Mouse (Mus musculus) MEL (cell line): ENCODE data around the gene Gfra1.

Experiments used
- CTCF ChIP-seq, 3 experiments: IDR thresholded peaks in 2 of 3; conservative IDR thresholded peaks in 1 of 3; 2 replicates each; pipeline ENCODE4 v1.5.1; 2011 to 2012; ENCODE audit warnings: low read length in 3 of 3, low read depth in 2 of 3, mild to moderate bottlenecking in 2 of 3, improper control_type of control experiment in 1 of 3, inconsistent platforms in 1 of 3, mixed read lengths in 1 of 3, moderate library complexity in 1 of 3; ENCODE audit not compliant: control insufficient read depth in 1 of 3, insufficient read depth in 1 of 3, poor library complexity in 1 of 3, severe bottlenecking in 1 of 3
- KAT2A ChIP-seq: conservative IDR thresholded peaks from 2 replicates; pipeline ENCODE4 v1.6.1; 2012; ENCODE audit warnings: low read depth, low read length, improper control_type of control experiment, inconsistent platforms
- MEF2A ChIP-seq: IDR thresholded peaks from 2 replicates; pipeline ENCODE4 v1.6.1; 2014; ENCODE audit warnings: low read depth, mild to moderate bottlenecking, inconsistent platforms, low read length, improper control_type of control experiment; ENCODE audit not compliant: poor library complexity, insufficient replicate concordance, severe bottlenecking; ENCODE audit errors: extremely low read depth
- MYC ChIP-seq: IDR thresholded peaks from 2 replicates; pipeline ENCODE4 v1.6.1; 2011; ENCODE audit warnings: low read depth, mild to moderate bottlenecking, low read length, improper control_type of control experiment, moderate library complexity
- POLR2AphosphoS5 ChIP-seq: IDR thresholded peaks from 2 replicates; pipeline ENCODE4 v1.6.1; 2012; ENCODE audit warnings: low read depth, borderline replicate concordance, mild to moderate bottlenecking, inconsistent platforms, low read length, moderate library complexity, mixed read lengths
- SIN3A ChIP-seq: IDR thresholded peaks from 2 replicates; pipeline ENCODE4 v1.6.1; 2012; ENCODE audit warnings: low read length, improper control_type of control experiment, inconsistent platforms
- TBP ChIP-seq: IDR thresholded peaks from 2 replicates; pipeline ENCODE4 v1.8.0; 2011; ENCODE audit warnings: low read depth, low read length, improper control_type of control experiment
- USF1 ChIP-seq: IDR thresholded peaks from 2 replicates; pipeline ENCODE4 v1.6.1; 2014; ENCODE audit warnings: low read depth, mild to moderate bottlenecking, inconsistent platforms, low read length, improper control_type of control experiment, moderate library complexity
- ZNF384 ChIP-seq: IDR thresholded peaks from 2 replicates; pipeline ENCODE4 v1.6.1; 2012; ENCODE audit warnings: low read depth, mild to moderate bottlenecking, inconsistent platforms, low read length, improper control_type of control experiment

- TF ChIP-seq MYC (no peak), CTCF (IDR thresholded peaks at IDR 0.05 in 2 of 3, conservative IDR thresholded peaks at IDR 0.05 in 1 of 3; ENCODE audit: control insufficient read depth in 1 of 3, insufficient read depth in 1 of 3, low read depth in 2 of 3, low read length in 3 of 3, poor library complexity in 1 of 3, severe bottlenecking in 1 of 3) (no peak), TBP (no peak), USF1 (no peak), MEF2A (no peak), SIN3A (no peak), KAT2A (no peak), ZNF384 (no peak), POLR2AphosphoS5 (no peak)
These were observed 199.2 kb downstream of the Gfra1 start for GRCm38 (mm10) chr19:58256485-58256884.
